Mouse (Mus musculus): Measurements from ENCODE around the gene Borcs8.

Borcs8 gene

GRCm38 (mm10) chr8:70139026-70139857, at the start of gene Borcs8, which contains the start of the genes Rfxank and Mef2b:
Gene Borcs8, plus strand, starts transcription at chr8:70139499.
Gene Rfxank, minus strand, starts transcription at chr8:70139154.
Gene Mef2b, plus strand, starts transcription at chr8:70139711.
- DNase-seq, result peak; percentile 100

GRCm38 (mm10) chr8:70092786-70093185, 46.5 kb upstream of the Borcs8 start:
- no peak for DNase-seq

- no peak for DNase-seq
These were observed 40.0 kb upstream of the Borcs8 start for GRCm38 (mm10) chr8:70099276-70099675.

GRCm38 (mm10) chr8:70100241-70100640, 39.1 kb upstream of the Borcs8 start:
- DNase-seq, result no peak

GRCm38 (mm10) chr8:70104506-70104905, 34.8 kb upstream of the Borcs8 start:
- peak; percentile 22 to 25 for DNase-seq

GRCm38 (mm10) chr8:70104922-70105321, 34.4 kb upstream of the Borcs8 start:
- DNase-seq, result no peak

- DNase-seq, result no peak
These were observed 28.8 kb upstream of the Borcs8 start for GRCm38 (mm10) chr8:70110451-70110850.

- no peak for DNase-seq
These were observed 28.0 kb upstream of the Borcs8 start for GRCm38 (mm10) chr8:70111192-70111795.

GRCm38 (mm10) chr8:70112401-70113016, 26.8 kb upstream of the Borcs8 start:
- no peak for DNase-seq

- no peak for DNase-seq
These were observed 24.8 kb upstream of the Borcs8 start for GRCm38 (mm10) chr8:70114488-70114887.

- no peak for DNase-seq
These were observed 24.4 kb upstream of the Borcs8 start for GRCm38 (mm10) chr8:70114892-70115291.

- no peak for DNase-seq
These were observed 21.7 kb upstream of the Borcs8 start for GRCm38 (mm10) chr8:70117611-70118010.

- no peak for DNase-seq
These were observed 20.3 kb upstream of the Borcs8 start for GRCm38 (mm10) chr8:70118726-70119700.

GRCm38 (mm10) chr8:70120667-70121066, 18.6 kb upstream of the Borcs8 start, which contains the start of gene Ncan:
Gene Ncan, minus strand, starts transcription at chr8:70120873.
- peak; percentile 45 to 59 for DNase-seq

GRCm38 (mm10) chr8:70122863-70123262, 16.4 kb upstream of the Borcs8 start:
- peak in 1 of 2 experiments; percentile 23 for DNase-seq

GRCm38 (mm10) chr8:70124992-70125391, 14.3 kb upstream of the Borcs8 start:
- no peak for DNase-seq

- peak; percentile 40 to 43 for DNase-seq
These were observed 10.9 kb upstream of the Borcs8 start for GRCm38 (mm10) chr8:70128435-70128834.

GRCm38 (mm10) chr8:70129309-70129952, 9.9 kb upstream of the Borcs8 start:
- DNase-seq, result peak; percentile 47 to 67

GRCm38 (mm10) chr8:70130066-70130465, 9.2 kb upstream of the Borcs8 start:
- no peak for DNase-seq

GRCm38 (mm10) chr8:70131166-70131883, 8.0 kb upstream of the Borcs8 start, which contains the start of gene Nr2c2ap:
Gene Nr2c2ap, plus strand, starts transcription at chr8:70131333.
- peak; percentile 79 to 86 for DNase-seq

GRCm38 (mm10) chr8:70134086-70134485, 5.2 kb upstream of the Borcs8 start:
- DNase-seq, result no peak

Data from kidney, adult 8-10 months (tissue).